Mouse (Mus musculus): ENCODE data around the gene Inpp4b.

GRCm38 (mm10) chr8:82027401-82027800 lies 685.0 kb downstream of the Inpp4b start:
- TF ChIP-seq EP300 (IDR thresholded peaks at IDR 0.05; ENCODE audit: low read depth) (no peak), CTCF (IDR thresholded peaks at IDR 0.05; ENCODE audit: low read depth) (no peak)
